Mouse (Mus musculus) myocyte (in vitro differentiated cells): ENCODE measurements around the gene Hpd.
"Not testable (repeated sequence)": the region's sequence is repeated elsewhere in the genome, so short reads cannot be mapped to it uniquely, and the experiment has no call there.

Experiments used
- CEBPB ChIP-seq: IDR thresholded peaks from 2 replicates; pipeline ENCODE4 v1.6.1; 2011; ENCODE audit warnings: mild to moderate bottlenecking, moderate library complexity; ENCODE audit not compliant: poor library complexity, insufficient read depth, severe bottlenecking
- E2F4 ChIP-seq: IDR thresholded peaks from one replicate; pipeline ENCODE4 v1.6.1; 2011; ENCODE audit warnings: mild to moderate bottlenecking, control low read depth, moderate library complexity; ENCODE audit not compliant: insufficient read depth
- POLR2A ChIP-seq: IDR thresholded peaks from one replicate; pipeline ENCODE4 v1.6.1; 2011; ENCODE audit warnings: low read depth, mild to moderate bottlenecking, control low read depth, moderate library complexity; ENCODE audit not compliant: insufficient read length
- POLR2AphosphoS2 ChIP-seq: IDR thresholded peaks from one replicate; pipeline ENCODE4 v1.6.1; 2011; ENCODE audit warnings: low read depth, control low read depth; ENCODE audit not compliant: insufficient read length
- SRF ChIP-seq: IDR thresholded peaks from one replicate; pipeline ENCODE4 v1.6.1; 2011; ENCODE audit warnings: low read depth; ENCODE audit not compliant: control insufficient read depth, insufficient read length
- TCF12 ChIP-seq: IDR thresholded peaks from one replicate; pipeline ENCODE4 v1.6.1; 2011; ENCODE audit warnings: mild to moderate bottlenecking, control low read depth; ENCODE audit not compliant: poor library complexity, insufficient read depth, severe bottlenecking
- USF1 ChIP-seq: IDR thresholded peaks from one replicate; pipeline ENCODE4 v1.6.1; 2011; ENCODE audit warnings: low read depth, mild to moderate bottlenecking, control low read depth, moderate library complexity

DNA sequence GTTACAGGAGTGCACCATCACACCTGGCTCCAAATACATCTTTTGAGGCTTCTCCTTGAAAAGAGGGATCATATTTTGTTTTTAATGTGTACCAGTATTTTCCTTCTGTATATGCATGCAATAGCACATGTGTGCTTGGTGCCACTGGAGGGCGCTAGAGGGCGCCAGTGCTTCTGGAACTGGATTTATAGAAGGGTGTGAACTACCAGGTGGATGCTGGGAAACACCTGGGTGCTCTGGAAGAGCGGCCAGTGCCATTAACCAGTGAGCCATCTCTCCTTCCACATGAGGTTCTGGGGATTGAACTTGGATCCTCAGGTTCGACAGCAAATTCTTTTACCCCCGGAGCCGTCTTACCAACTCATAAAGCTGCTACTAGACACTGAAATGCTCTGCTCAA, 41.3 kb upstream of the Hpd start:
- TF ChIP-seq POLR2A, CEBPB, USF1, E2F4, TCF12, POLR2AphosphoS2, SRF: not testable (repeated sequence)
